Mouse (Mus musculus) 3T3-L1 (cell line): Measurements from ENCODE around the gene Ftsj3.
"Not testable (repeated sequence)": the region's sequence is repeated elsewhere in the genome, so short reads cannot be mapped to it uniquely, and the experiment has no call there.

Experiments
- DNase-seq: peaks from one replicate; pipeline ENCODE4 v3.0.0-alpha.2; 2015; ENCODE audit warnings: low read depth, low spot score

The Ftsj3 gene

DNA sequence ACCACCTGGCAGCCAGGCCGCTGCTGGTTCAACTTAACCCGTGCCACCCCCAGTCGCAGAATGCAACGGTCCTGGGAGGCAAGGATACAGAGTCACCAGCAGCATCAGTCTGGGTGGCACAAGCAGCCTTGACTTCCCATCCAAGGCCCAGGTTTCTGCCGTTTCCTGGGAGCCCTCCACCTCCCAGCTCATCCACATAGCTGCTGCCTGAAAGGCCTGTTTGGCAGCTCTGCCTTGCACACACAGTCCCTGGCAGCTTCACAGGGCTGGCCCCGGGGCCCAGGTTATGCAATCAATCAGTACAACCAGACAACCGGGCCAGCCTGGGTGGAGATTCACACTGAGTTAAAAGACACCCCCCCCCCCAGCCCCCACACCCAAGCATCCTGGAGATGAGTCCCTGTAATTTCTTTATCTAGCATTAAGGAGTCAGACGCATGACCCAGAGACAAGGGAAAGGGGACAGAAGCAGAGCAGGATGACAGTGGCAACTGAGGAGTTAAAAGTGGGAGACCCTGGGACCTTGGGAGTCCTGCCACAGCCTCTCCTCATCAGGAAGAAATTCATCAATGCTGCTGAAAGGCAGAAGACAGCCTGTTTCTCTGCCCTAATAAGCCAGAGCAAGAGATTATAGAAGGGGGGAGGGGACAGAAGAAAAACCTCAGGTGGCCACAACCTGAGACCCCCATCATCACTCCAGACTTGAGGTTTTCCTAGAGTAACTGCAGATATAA, 12.6 kb upstream of the Ftsj3 start:
- peak; percentile 77 for DNase-seq

DNA sequence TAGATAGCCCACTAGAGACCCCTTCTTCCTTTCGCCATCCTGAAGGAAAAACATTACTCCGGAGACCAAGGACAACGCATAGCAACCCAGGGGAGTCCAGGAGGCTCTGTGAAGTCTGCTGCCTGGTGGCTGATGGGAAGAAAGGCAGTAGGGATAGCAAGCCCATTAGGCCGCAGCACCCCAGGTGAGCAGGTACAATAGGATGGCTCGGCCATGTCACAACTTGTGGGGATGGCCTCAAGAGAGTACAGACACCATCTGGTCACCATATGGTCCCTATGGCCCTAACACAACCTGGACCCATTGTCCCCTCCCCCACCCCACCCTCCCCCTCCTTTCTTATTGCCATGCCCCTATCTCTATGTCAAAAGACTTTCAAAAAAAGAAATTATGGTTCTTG, 12.0 kb upstream of the Ftsj3 start:
- no peak for DNase-seq

DNA sequence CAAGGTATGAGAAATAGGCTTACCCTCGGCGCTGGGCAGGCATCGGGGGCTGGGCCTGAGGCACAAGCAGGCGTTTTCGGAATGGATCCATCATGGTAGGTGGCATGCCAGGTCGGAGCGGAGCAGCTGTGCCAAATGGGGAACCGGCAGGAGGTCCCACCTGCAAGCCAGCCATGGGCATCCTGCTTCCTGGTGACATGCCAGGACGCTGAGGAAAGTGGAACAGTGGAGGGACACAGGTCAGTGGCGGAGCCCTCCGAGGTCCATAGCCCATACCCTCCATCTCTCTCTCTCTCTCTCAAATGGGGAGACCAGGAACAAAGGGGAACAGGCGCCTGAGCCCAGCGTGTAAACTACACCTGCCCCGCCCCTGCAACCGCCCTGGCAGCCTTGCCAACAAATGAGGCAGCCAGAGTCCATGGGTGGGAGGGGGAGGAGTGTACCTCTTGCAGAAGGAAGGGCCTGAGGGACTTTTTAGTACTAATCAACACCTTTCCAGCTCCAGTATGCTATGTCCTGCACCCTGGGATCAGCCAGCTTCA, 11.5 kb upstream of the Ftsj3 start:
- DNase-seq, result no peak

DNA sequence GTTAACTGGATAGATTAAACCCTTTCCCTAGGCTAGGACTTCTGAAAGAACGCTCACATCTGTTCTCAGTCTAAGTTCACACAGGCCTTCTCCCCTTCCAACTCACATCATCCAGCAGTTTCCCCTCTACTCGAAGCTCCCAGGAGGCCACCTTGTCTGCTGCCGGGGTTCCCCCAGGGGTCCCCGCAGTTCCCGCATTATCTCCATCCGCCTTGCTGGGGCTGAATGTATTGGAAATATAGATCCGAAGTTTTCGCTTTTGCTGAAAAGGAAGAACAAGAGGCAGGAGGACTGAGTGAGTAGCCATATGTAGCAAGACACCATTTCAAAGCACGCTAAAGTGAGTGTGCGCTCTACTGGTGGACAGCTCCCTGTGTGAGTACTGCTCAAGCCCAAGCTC, 10.6 kb upstream of the Ftsj3 start:
- no peak for DNase-seq

DNA sequence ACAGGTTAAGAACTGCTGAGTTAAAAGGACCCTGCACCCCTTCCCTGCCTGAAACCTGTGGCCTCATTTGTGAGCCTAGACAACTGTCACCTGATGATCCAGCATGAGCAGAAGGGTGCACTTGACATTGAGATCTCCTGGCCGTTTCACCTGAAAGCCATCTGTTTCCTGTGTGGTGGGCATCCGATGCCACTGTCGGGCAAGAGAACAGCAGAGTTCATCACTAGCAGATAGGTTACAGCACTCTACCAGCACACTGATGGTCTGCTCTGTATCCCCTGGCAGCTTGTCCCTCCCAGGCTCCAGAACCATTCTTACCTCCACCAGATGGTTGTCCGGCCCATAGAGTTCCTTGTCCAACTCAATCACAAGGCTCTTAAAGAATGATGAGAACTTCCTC, 9.7 kb upstream of the Ftsj3 start:
- DNase-seq, result no peak

DNA sequence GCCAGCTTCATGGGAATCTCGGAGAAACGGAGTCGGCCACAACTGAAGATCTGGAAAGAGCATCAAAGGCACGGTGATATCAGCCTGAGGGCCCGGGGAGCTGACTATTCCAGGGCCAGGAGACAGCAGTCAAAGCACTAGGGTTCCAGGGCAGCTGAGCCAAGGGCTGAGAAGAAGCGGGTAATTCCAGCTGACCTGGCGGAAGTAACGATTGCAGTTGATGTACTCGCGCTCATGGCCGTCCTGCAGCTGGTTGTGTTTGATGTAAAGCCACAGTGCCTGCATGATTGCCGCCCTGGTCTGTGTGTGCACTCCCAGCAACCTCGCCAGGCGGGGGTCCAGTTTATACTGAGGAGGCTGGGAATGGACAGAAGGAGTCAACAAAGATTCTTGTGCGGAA, 9.1 kb upstream of the Ftsj3 start:
- no peak for DNase-seq

DNA sequence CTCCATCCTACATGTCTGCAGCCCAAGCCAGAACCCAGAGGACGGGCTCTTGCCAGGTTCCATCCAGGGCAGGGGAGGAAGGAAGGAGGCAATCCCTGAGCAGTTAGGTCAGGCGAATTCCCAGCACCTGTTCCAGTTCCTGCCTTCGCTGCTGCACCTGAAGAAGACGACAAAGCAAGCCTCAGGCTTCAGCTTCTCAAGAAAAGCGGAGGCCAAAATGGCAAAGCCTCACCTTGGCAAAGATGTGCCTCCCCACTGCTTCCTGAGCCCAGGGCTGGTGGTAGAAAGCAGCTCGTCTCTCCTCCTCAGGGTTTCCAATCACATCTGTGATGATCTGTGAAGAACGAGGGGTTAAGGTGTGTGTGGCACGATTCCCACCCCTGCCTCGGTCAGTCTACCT, 8.1 kb upstream of the Ftsj3 start:
- no peak for DNase-seq

DNA sequence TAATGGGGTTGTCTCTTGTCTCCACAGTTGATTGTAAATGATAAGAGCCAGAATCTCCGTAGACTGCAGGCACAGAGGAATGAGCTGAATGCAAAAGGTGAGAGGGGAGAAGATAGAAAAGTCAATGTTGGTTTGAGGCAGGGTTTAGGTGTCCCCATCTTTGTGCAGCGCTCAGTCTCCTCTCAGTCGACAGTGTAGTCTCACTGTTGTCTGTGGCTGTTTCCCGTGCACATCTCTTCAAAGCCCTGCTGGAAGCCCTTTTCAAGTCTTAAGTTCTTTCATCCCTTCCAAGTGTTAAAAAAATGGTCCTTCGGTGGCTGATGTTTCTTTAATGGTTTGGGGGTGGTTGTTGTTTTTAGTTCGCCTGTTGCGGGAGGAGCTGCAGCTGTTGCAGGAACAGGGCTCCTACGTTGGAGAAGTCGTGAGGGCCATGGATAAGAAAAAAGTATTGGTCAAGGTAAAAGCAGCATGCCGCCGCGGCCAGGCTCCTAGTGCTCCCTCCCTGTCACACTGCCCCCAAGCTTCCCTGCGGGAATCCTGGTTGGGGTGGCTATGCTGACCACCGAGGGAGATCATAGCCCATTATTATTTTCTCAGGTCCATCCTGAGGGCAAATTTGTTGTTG, 5.1 kb upstream of the Ftsj3 start:
- no peak for DNase-seq

DNA sequence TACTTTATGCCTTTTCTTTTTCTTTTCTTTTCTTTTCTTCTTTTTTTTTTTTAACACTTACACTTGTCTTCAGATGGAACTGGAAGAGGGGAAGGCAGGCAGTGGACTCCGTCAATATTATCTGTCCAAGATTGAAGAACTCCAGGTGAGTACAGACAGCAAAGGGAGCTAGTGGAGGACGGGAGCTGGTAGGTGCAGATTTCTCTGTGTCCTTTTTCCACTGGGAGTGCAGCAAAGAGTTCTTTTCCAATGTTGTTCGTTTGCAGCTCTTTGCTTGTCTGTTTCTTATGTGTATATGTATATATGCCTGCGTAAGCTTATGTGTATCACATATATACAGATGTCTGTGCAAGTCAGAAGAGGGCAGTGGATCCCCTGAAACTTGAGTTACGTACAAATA, 896 bp upstream of the Ftsj3 start:
- DNase-seq, result no peak

DNA sequence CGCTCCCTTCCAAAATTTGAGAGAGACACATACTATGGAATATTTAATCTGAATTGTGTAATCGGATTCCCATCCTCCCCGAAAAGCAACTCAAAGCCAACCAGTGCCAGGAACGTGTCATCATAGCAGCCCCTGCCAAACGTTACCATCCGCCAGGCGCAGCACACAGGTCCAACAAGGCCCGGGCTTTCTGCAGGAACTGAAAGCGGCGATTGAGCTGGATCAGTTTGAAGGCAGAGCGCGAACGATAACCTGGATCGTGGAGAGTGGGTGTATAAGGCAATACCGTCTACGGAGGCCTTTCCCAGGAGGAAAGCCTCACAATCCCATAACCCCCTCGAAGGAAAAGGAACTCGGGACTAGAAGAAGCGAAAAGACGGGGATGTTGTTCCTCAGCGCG, 705 bp downstream of the Ftsj3 start:
- peak; percentile 74 for DNase-seq

DNA sequence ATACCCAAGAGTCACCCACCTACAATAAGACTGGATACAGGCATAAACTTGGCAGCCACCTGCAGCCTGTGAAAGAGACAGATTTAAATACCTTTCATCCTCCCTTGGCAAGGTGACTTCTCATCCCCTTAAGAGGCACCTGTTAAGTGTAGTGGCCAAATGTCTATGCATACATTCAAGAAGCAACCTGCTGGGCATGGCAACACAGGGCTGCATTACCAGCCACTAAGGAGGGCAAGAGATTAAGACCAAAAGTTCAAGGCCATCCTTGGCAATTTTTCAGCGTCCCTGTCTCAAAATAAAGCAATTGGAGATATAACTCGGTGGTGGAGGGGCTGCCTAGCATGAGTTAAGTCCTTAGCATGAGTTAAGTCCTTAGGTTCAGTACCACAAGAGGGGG, 1.1 kb downstream of the Ftsj3 start:
- DNase-seq, result no peak

DNA sequence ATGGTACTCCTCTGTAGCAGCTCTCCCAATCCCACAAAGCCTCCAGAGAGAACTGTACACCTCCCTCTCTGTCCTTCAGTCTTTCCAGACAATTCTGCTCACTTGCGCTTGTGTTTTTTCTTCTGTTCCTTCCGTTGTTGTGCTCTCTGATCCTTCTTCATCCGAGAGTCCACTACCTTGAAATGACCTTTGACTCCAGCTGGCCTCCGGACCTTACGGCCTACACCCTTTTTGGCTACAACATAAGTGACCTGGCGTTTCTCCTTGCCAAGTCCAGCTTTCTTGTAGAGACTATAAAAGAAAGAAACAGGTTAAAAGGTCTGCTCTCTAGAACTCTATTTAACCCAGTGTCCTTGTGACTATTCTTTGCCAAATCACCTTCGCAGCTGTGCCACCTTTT, 6.6 kb downstream of the Ftsj3 start:
- DNase-seq, result no peak

DNA sequence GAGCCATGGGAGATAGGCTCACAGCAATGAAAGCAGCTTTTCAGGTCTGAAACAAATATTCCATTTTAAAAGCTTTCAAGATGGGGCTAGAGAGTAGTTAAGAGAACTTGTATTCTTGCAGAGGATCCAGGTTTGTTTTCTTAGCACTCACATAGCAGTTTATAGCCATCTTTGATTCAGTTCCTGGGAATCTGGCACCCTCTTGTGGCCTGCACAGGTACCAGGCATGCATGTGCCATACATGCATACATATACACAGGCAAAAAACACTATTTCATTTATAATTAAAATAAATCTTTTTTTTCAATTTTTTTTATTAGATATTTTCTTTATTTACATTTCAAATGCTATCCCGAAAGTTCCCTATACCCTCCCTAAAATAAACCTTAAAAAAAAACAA, 9.0 kb downstream of the Ftsj3 start:
- DNase-seq, result peak; percentile 54

DNA sequence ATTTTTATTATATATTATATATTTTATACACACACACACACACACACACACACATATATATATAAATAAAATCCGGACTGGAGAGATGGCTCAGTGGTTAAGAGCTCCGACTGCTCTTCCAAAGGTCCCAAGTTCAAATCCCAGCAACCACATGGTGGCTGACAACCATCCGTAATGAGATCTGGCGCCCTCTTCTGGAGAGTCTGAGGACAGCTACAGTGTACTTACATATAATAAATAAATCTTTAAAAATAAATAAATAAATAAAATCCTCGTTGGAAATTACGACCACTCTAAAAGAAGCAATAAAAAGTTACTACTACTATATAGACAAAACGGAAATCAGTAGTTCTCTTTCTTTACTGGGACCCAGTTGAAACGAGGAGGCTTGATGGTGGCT, 21.9 kb downstream of the Ftsj3 start:
- not testable (repeated sequence) for DNase-seq

DNA sequence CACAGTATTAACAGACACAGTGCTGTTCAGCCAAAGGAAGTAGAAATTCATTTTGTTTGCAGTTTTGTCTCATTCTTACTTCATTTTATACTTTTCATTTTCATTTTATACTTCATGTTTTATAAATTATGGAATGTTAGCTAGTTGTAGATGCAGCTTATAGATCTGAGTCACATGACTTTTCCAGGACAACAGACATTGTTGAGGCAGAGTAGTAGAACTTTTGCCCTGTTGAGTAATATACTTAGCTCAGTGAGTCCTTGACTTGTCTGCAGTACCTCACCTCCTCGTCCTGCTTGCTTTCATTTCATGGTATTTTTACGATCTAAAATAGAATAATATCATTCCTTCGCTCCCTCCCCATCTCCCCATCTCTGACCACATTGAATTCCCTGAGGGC, 35.3 kb downstream of the Ftsj3 start:
- DNase-seq, result no peak

DNA sequence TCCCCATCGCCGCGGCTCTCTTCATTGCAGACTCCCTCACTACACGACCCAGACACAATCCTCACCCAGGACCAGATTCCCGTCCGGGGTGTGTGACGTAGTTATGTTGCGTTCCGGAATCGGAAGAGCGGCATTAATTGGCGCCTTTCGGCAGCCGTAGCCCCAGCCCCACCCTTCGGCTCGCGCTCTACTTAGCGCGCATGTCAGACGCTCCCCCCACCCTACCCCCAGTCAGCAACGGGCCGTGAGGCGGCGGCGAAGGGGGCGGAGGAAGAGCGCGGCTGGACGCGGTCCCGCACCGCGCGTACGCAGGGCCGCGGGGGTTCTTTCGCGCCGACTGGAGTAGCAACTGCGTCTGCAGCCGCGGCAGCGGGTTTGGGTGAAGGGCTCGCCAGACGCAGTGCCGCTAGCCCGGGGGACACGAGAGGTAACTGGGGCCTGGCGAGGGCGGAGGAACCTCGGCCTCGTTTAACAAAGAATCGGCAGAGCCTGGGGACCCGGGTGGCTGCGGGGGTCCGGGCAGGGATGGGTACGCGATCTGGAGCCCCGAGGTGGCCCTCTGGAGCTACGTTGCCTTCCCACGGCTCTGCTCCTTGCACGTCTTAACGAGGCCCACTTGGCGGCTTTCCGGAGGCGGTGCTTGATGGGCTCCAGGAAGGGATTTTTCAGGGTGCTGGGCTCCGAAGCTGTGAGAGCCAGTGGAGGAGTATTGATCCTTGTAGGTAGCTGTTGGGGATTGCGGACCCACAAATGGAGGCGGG, 39.0 kb downstream of the Ftsj3 start, which contains the start of gene Ddx42:
TSS of gene Ddx42 (plus strand) at position 197 of the 761 bp plus-strand sequence.
- peak; percentile 97 for DNase-seq

DNA sequence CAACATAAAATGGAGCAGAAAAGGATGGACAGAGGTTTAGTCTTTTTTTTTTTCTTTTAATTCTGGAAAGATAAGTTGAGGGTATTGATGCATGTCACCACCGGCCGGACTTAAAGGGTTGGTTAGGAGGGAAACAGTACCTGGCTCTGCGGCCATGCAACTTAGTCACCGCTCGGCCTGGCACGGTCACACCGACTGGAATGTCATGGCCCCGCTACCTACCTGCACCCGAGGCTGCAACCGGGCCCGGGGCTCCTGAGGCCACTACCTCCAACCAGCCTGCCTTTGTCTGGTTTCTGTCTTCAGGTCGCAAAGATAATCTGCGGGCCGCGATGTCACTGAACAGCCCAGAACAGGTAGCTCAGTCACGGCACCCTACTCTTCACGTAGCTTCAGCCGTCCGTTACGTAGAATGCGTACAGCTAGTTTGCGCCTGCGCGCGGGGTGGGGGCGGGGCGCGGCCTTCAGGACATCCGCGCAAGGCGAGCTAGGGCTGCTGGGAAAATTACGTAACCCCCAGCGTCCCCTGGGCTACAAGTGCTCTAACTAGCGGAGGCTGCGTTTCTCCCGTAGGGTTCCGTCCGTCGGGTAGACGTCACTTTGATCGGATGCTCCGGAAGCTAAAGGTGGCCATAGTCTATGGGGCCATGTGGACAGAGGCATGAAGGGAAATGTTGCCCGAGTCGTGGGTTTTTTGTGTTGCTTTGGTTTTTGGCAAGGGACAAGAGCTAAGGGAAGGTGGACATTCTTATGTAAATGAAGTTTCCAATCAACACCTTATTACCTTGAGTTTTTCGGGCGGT, 39.8 kb downstream of the Ftsj3 start, which contains the start of gene Ccdc47:
TSS of gene Ccdc47 (minus strand) at position 418 of the 803 bp plus-strand sequence.
- peak; percentile 99 for DNase-seq

DNA sequence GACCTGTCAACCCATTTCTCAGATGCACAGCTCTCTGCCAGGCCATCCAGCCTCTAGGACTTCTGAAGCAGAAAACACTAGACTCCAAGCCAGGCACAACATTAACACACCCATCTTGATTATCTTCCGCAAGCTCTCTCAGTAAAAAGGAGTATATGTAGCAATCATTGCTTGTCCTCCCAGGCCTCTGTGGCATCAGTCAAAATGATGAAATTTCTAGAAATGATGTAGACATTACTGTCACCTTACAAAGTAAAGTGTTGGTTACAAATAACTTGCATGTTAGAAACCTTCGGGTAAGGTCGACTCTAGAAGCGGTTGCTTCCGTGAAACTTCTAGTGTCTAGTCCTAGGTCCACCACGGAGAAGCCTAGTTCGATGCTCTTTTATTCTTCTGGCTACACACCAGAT, 40.4 kb downstream of the Ftsj3 start:
- peak; percentile 35 for DNase-seq

DNA sequence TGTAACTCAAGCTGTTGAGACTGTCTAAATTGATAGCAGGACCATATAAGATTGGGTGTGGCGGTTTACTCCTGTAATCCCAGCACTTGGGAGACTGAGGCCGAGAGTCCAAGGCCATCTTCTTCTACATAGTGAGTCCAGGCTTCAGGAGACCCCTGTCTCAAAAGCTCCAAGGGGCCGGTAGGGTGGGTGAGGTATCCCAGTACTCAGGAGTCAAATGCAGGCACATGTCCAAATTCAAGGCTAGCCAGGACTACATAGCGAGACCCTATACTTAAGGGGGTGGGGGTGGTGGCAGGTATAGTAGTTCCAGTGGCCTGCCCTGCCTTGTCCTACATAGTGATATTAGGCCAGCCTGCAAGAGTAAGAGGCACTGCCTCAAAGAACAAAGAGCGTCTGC, 41.0 kb downstream of the Ftsj3 start:
- DNase-seq, result no peak

DNA sequence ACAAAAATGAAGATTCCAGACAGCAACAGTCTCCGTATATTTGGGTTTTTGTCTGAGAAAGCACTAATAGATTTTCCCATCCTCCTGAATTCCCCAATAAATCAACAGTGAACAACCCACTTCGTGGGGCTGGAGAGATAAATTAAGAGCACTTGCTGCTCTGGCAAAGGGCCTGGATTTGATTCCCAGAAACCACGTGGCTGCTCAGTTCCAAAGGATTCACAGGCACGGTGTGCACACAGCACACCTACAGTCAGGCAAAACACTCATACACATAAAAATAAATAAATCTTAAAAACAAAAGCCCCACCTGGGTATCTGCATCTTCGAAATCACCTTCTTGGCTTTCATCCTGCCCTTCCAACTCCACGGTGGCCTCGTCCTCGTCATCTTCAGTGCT, 43.1 kb downstream of the Ftsj3 start:
- no peak for DNase-seq

DNA sequence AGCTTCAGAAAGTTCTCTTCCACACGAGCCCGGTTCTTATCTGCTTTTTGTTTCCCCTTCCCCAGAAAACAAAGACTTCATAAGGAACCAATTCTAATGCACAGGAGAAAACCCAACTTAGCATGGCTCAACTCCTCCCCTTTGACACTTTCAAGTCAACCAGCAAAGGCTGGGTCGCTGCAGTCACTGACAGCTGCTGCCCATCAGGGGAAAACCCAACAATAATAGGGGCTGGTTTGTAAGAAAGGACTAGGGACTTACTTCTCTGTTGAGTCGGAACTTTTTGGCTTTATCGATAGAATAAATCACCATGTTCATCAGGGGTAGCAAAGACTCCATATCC, 53.8 kb downstream of the Ftsj3 start, which contains the start of gene Strada:
TSS of gene Strada (minus strand) at position 46 of the 343 bp plus-strand sequence.
- no peak for DNase-seq
